Mouse (Mus musculus) cerebellum, adult 11-12 months (tissue): ENCODE measurements around the gene 4930544D05Rik.

Experiments used
- DNase-seq: peaks from one replicate; pipeline ENCODE4 v3.0.0; 2022

Gene 4930544D05Rik

GRCm38 (mm10) chr11:70605024-70605566 lies 10.6 kb upstream of the 4930544D05Rik start:
- DNase-seq: peak; percentile 71

GRCm38 (mm10) chr11:70606717-70607116 lies 8.9 kb upstream of the 4930544D05Rik start:
- DNase-seq: no peak

- no peak for DNase-seq
Observed at GRCm38 (mm10) chr11:70607611-70608010, 8.0 kb upstream of the 4930544D05Rik start.

GRCm38 (mm10) chr11:70608381-70609066 lies 7.1 kb upstream of the 4930544D05Rik start:
- no peak for DNase-seq

GRCm38 (mm10) chr11:70610752-70611151 lies 4.9 kb upstream of the 4930544D05Rik start:
- no peak for DNase-seq

GRCm38 (mm10) chr11:70612505-70612904 lies 3.1 kb upstream of the 4930544D05Rik start:
- no peak for DNase-seq

GRCm38 (mm10) chr11:70615074-70615473 lies 574 bp upstream of the 4930544D05Rik start:
- no peak for DNase-seq

- DNase-seq: no peak
Observed at GRCm38 (mm10) chr11:70619101-70619500, 3.5 kb downstream of the 4930544D05Rik start, which contains the start of gene Chrne. Gene Chrne (minus strand): TSS chr11:70619216.

GRCm38 (mm10) chr11:70621972-70622814 lies 6.5 kb downstream of the 4930544D05Rik start:
- no peak for DNase-seq

GRCm38 (mm10) chr11:70623053-70623742 lies 7.5 kb downstream of the 4930544D05Rik start:
- no peak for DNase-seq

- no peak for DNase-seq
Observed at GRCm38 (mm10) chr11:70625473-70625872, 9.8 kb downstream of the 4930544D05Rik start.

GRCm38 (mm10) chr11:70626877-70627276 lies 11.2 kb downstream of the 4930544D05Rik start:
- no peak for DNase-seq

GRCm38 (mm10) chr11:70628431-70628830 lies 12.8 kb downstream of the 4930544D05Rik start:
- DNase-seq: no peak

- DNase-seq: no peak
Observed at GRCm38 (mm10) chr11:70629557-70629956, 13.9 kb downstream of the 4930544D05Rik start.

GRCm38 (mm10) chr11:70630129-70630528 lies 14.5 kb downstream of the 4930544D05Rik start:
- DNase-seq: no peak

- no peak for DNase-seq
Observed at GRCm38 (mm10) chr11:70635601-70636000, 20.0 kb downstream of the 4930544D05Rik start.

- DNase-seq: no peak
Observed at GRCm38 (mm10) chr11:70637764-70638163, 22.1 kb downstream of the 4930544D05Rik start.

GRCm38 (mm10) chr11:70638293-70638692 lies 22.6 kb downstream of the 4930544D05Rik start:
- no peak for DNase-seq

GRCm38 (mm10) chr11:70638714-70639278 lies 23.1 kb downstream of the 4930544D05Rik start, which contains the start of gene Gp1ba:
Gene Gp1ba (plus strand): TSS chr11:70639122.
- DNase-seq: no peak

- no peak for DNase-seq
Observed at GRCm38 (mm10) chr11:70639976-70640375, 24.3 kb downstream of the 4930544D05Rik start.

GRCm38 (mm10) chr11:70641241-70641640 lies 25.6 kb downstream of the 4930544D05Rik start:
- DNase-seq: no peak

- no peak for DNase-seq
Observed at GRCm38 (mm10) chr11:70643051-70643450, 27.4 kb downstream of the 4930544D05Rik start.
